Mouse (Mus musculus) thymus, postnatal 0 days (tissue): ENCODE data around the gene Brsk1. TPM values are rescaled to one million over a fixed set of nuclear protein-coding genes. Genes with fewer than 3 reads are reported as not detected.

Experiments
- polyA plus RNA-seq: library from polyadenylated mRNA; unstranded; fragments of >200 nt; fragmentation: Nextera tagmentation; extraction: Ambion mirVana; gene quantifications from 2 replicates; pipeline ENCODE4 v1.2.1, GENCODE M21; 2015

Brsk1 gene
- polyA plus RNA-seq, 1 experiment from 2014 or later: 0.20 TPM

Other genes starting within 250 kb of the Brsk1 start
- 9.9 and 12.6 TPM in 2 replicates for gene Rdh13, start 245.0 kb upstream of the Brsk1 start, polyA plus RNA-seq
- gene Eps8l1, start 229.9 kb upstream of the Brsk1 start, polyA plus RNA-seq: 0.79 and 5.9 TPM in 2 replicates
- 36.3 and 48.3 TPM in 2 replicates for gene Ppp1r12c, start 188.9 kb upstream of the Brsk1 start, polyA plus RNA-seq
- 27.0 and 28.8 TPM in 2 replicates for gene Tnnt1, start 174.2 kb upstream of the Brsk1 start, polyA plus RNA-seq
- gene Tnni3, start 166.4 kb upstream of the Brsk1 start, polyA plus RNA-seq: 2.5 and 3.0 TPM in 2 replicates
- gene Dnaaf3, start 158.2 kb upstream of the Brsk1 start, polyA plus RNA-seq: 1.6 and 1.7 TPM in 2 replicates
- 0.22 and 0.44 TPM in 2 replicates for gene Syt5, start 143.1 kb upstream of the Brsk1 start, polyA plus RNA-seq
- not detected in 2 replicates for gene Ptprh, start 86.6 kb upstream of the Brsk1 start, polyA plus RNA-seq
- 1.7 and 2.1 TPM in 2 replicates for gene Tmem86b, start 59.2 kb upstream of the Brsk1 start, polyA plus RNA-seq
- 19.8 and 23.8 TPM in 2 replicates for gene Ppp6r1, start 31.6 kb upstream of the Brsk1 start, polyA plus RNA-seq
- 74.9 and 91.0 TPM in 2 replicates for gene Hspbp1, start 5.5 kb upstream of the Brsk1 start, polyA plus RNA-seq
- 0.82 and 1.4 TPM in 2 replicates for gene Tmem150b, start 34.6 kb downstream of the Brsk1 start, polyA plus RNA-seq
- 44.1 and 44.2 TPM in 2 replicates for gene Kmt5c, start 49.5 kb downstream of the Brsk1 start, polyA plus RNA-seq
- 37.9 TPM in 2 replicates for gene Cox6b2, start 62.5 kb downstream of the Brsk1 start, polyA plus RNA-seq
- not detected in 2 replicates for gene Fam71e2, start 80.7 kb downstream of the Brsk1 start, polyA plus RNA-seq
- 0.13 and 0.30 TPM in 2 replicates for gene Il11, start 92.3 kb downstream of the Brsk1 start, polyA plus RNA-seq
- gene Tmem190, start 92.3 kb downstream of the Brsk1 start, polyA plus RNA-seq: 0.23 TPM in 1 of 2 replicates, not detected in the other
- gene Tmem238, start 99.1 kb downstream of the Brsk1 start, polyA plus RNA-seq: 9.6 and 11.7 TPM in 2 replicates
- gene Rpl28, start 102.3 kb downstream of the Brsk1 start, polyA plus RNA-seq: 546 and 590 TPM in 2 replicates
- 413 and 414 TPM in 2 replicates for gene Ube2s, start 122.0 kb downstream of the Brsk1 start, polyA plus RNA-seq
- not detected in 2 replicates for gene Shisa7, start 154.1 kb downstream of the Brsk1 start, polyA plus RNA-seq
- gene Isoc2b, start 179.7 kb downstream of the Brsk1 start, polyA plus RNA-seq: 19.9 and 22.0 TPM in 2 replicates
- 0.72 and 0.81 TPM in 2 replicates for gene Isoc2a, start 186.5 kb downstream of the Brsk1 start, polyA plus RNA-seq
- gene Gm36210, start 215.9 kb downstream of the Brsk1 start, polyA plus RNA-seq: 0.10 TPM in 2 replicates
- gene Zfp628, start 224.6 kb downstream of the Brsk1 start, polyA plus RNA-seq: 2.7 and 3.1 TPM in 2 replicates
- gene Nat14, start 231.4 kb downstream of the Brsk1 start, polyA plus RNA-seq: 0.22 and 0.60 TPM in 2 replicates
- gene Ssc5d, start 235.2 kb downstream of the Brsk1 start, polyA plus RNA-seq: 0.07 and 0.19 TPM in 2 replicates